Mouse (Mus musculus) midbrain, embryonic 13.5 days (tissue): ENCODE measurements around the gene Cep170. TPM values are rescaled to one million over a fixed set of nuclear protein-coding genes. Genes with fewer than 3 reads are reported as not detected.

Source experiments
- ATAC-seq: fragments of 200-750 bp; cut with Nextera tagmentation; 2 replicates; pipeline ENCODE4 v1.8.0; 2017; ENCODE audit warnings: mild to moderate bottlenecking, moderate TSS enrichment, moderate library complexity
- H3K27ac ChIP-seq: fragments of 300-500 bp; sonication (generic); 2 replicates; pipeline ENCODE4 v1.5.1; 2015; ENCODE audit warnings: inconsistent platforms, mild to moderate bottlenecking, moderate library complexity
- H3K27me3 ChIP-seq: fragments of 300-500 bp; sonication (generic); 2 replicates; pipeline ENCODE4 v1.6.1; 2015; ENCODE audit warnings: mild to moderate bottlenecking, inconsistent platforms
- H3K36me3 ChIP-seq: fragments of 300-500 bp; sonication (generic); 2 replicates; pipeline ENCODE4 v1.6.1; 2015; ENCODE audit warnings: mild to moderate bottlenecking, inconsistent platforms
- H3K4me1 ChIP-seq: fragments of 300-500 bp; sonication (generic); replicated peaks from 2 replicates; pipeline ENCODE4 v1.6.1; 2015; ENCODE audit warnings: inconsistent platforms
- H3K4me2 ChIP-seq: fragments of 300-500 bp; sonication (generic); replicated peaks from 2 replicates; pipeline ENCODE4 v1.6.1; 2015; ENCODE audit warnings: moderate library complexity, mild to moderate bottlenecking, inconsistent platforms
- H3K4me3 ChIP-seq: fragments of 300-500 bp; sonication (generic); replicated peaks from 2 replicates; pipeline ENCODE4 v1.5.1; 2015; ENCODE audit warnings: mild to moderate bottlenecking, inconsistent platforms
- H3K9ac ChIP-seq: fragments of 300-500 bp; sonication (generic); replicated peaks from 2 replicates; pipeline ENCODE4 v1.6.1; 2015; ENCODE audit warnings: mild to moderate bottlenecking, inconsistent platforms
- H3K9me3 ChIP-seq: fragments of 300-500 bp; sonication (generic); 2 replicates; pipeline ENCODE4 v1.6.1; 2016; ENCODE audit warnings: mild to moderate bottlenecking, inconsistent platforms
- WGBS: fragments of 180-500 bp; shearing (Covaris S2); methylation state at CpG from one replicate; pipeline ENCODE4 v1.1.7; 2015; 5-methylcytosine and 5-hydroxymethylcytosine counted together
- polyA plus RNA-seq: library from polyadenylated mRNA; unstranded; fragments of >200 nt; fragmentation: Nextera tagmentation; extraction: Ambion mirVana; gene quantifications from 2 replicates; pipeline ENCODE4 v1.2.1, GENCODE M21; 2015

Cep170 gene
- polyA plus RNA-seq, 1 experiment from 2014 or later, result 140 TPM

- no peaks in the 10 kb centered on the region for H3K9me3 ChIP-seq
- H3K4me3 ChIP-seq, result no peak overlapping the region
- no peak for ATAC-seq
- H3K4me2 ChIP-seq, result no peak overlapping the region
- 0 out of 2 replicates have a peak, but pooled peaks cover 3% of the 10 kb centered on the region for H3K4me1 ChIP-seq
- no peak overlapping the region for H3K9ac ChIP-seq
- WGBS, result 94% methylated on average over 2 of the region's 2 CpGs
- H3K27ac ChIP-seq, result no peak overlapping the region
- peaks cover 30% of the 10 kb centered on the region for H3K36me3 ChIP-seq
- no peaks in the 10 kb centered on the region for H3K27me3 ChIP-seq
Measured at GRCm38 (mm10) chr1:176727372-176727771, 86.5 kb downstream of the Cep170 start.

GRCm38 (mm10) chr1:176724771-176725170 is 89.1 kb downstream of the Cep170 start:
- Histone ChIP-seq H3K36me3 (peaks cover 8% of the 10 kb centered on the region; the same call in 1 of the 2 replicates), H3K9me3 (no peaks in the 10 kb centered on the region), H3K4me3 (no peak overlapping the region), H3K27me3 (no peaks in the 10 kb centered on the region), H3K4me1 (0 out of 2 replicates have a peak, but pooled peaks cover 3% of the 10 kb centered on the region), H3K9ac (no peak overlapping the region), H3K4me2 (no peak overlapping the region), H3K27ac (no peak overlapping the region)
- 95% methylated on average over 20 of the region's 20 CpGs for WGBS
- ATAC-seq, result no peak

DNA sequence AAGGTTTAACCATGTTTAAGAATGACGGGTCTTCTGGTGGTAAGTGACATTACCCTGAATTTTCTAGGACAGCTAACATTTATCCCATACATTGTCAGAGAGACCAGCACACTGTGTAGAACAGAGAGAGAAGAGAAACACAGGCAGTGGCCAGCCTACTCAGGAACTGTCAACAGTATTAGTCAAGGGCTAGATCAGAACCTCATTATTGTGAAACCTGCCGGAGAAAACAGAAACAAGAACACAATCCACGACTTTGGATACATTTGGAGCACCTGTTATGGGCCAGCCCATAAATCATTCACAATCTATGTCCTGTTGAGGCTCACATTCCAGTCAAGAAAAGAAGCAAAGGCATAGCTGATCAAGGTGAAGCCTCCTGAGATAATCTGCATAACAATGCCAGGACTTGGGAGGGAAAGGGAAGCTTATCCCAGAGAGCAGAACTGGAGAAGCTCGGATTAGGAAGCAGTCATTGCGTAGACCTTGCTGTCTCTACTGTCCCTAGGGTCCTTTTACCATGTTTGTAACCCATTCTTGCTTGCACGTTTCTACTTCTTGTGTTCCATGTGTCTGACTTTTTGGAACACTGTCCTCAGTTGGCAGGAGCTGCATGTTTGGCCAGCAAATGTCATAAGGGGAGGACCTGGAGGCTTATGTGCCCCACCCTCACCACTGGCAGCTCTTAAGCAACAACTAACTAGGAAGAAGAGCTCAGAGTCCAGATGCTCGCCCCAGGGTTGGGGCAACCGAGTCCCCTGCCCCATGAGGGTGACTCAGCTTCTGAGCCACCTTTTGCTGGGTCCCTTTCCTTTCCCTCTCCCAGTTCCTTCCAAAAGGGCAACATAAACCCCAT is 89.8 kb downstream of the Cep170 start:
- no peaks in the 10 kb centered on the region for H3K27me3 ChIP-seq
- no peak overlapping the region for H3K4me3 ChIP-seq
- ATAC-seq, result no peak
- H3K4me2 ChIP-seq, result no peak overlapping the region
- H3K36me3 ChIP-seq, result peaks cover 7% of the 10 kb centered on the region; the same call in 1 of the 2 replicates
- 75% methylated on average over 8 of the region's 8 CpGs for WGBS
- H3K9me3 ChIP-seq, result no peaks in the 10 kb centered on the region
- H3K4me1 ChIP-seq, result 0 out of 2 replicates have a peak, but pooled peaks cover 3% of the 10 kb centered on the region
- no peak overlapping the region for H3K27ac ChIP-seq
- no peak overlapping the region for H3K9ac ChIP-seq

DNA sequence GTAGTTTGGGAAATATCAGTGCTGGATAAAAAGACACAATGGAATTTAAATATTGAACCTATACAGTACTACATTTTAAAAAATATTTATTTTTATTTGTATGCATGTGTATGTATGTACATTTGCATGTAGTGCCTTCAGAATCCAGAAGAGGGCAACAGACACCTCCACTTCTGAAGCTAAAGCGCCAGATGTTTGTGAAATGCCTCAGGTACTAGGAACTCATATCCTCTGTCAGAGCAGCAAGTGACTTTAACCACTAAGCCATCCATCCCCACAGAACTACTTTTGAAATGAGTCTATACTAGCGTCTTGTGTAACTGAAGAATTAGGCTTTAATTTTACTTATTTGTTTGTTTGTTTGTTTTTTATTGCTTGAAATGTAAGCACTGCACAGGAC is 101.4 kb downstream of the Cep170 start:
- Histone ChIP-seq H3K4me2 (no peak overlapping the region), H3K27me3 (no peaks in the 10 kb centered on the region), H3K36me3 (no peaks in the 10 kb centered on the region), H3K4me1 (no peaks in the 10 kb centered on the region), H3K9me3 (no peaks in the 10 kb centered on the region), H3K4me3 (no peak overlapping the region), H3K9ac (no peak overlapping the region), H3K27ac (no peak overlapping the region)
- no peak for ATAC-seq
- 51% methylated on average over 2 of the region's 2 CpGs for WGBS

DNA sequence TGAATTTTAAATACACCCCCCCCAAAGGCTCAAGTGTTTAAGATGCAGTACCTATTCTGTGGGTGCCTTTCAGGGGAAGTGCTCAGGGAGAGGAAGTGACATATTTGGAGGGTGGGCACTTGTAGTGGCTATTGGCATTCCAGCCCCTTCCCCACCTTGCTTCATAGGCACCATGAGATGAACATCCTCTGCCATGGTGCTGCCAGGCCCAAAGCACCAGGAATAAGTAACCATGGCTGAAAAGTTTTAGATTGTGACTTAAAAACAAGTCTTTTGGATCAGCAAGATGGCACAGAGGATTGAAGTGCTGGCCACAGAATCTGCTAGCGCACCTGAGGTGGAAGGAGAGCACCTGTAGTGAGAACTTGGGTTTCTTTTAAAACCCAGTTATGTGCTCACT is 113.6 kb downstream of the Cep170 start:
- Histone ChIP-seq H3K27ac (no peak overlapping the region), H3K9ac (no peak overlapping the region), H3K4me3 (no peak overlapping the region), H3K4me2 (no peak overlapping the region), H3K36me3 (no peaks in the 10 kb centered on the region), H3K4me1 (no peaks in the 10 kb centered on the region), H3K9me3 (no peaks in the 10 kb centered on the region), H3K27me3 (no peaks in the 10 kb centered on the region; the same call in 1 of the 2 replicates)
- WGBS, result 93% methylated on average over 1 of the region's 1 CpGs
- ATAC-seq, result no peak

- Histone ChIP-seq H3K36me3 (no peaks in the 10 kb centered on the region), H3K27ac (no peak overlapping the region), H3K4me1 (no peaks in the 10 kb centered on the region), H3K27me3 (no peaks in the 10 kb centered on the region; the same call in 1 of the 2 replicates), H3K9me3 (no peaks in the 10 kb centered on the region), H3K4me2 (no peak overlapping the region), H3K4me3 (no peak overlapping the region), H3K9ac (no peak overlapping the region)
- no peak for ATAC-seq
Measured at GRCm38 (mm10) chr1:176699793-176700192, 114.1 kb downstream of the Cep170 start.

- Histone ChIP-seq H3K27ac (no peak overlapping the region), H3K4me3 (no peak overlapping the region), H3K9me3 (no peaks in the 10 kb centered on the region), H3K36me3 (no peaks in the 10 kb centered on the region), H3K4me2 (no peak overlapping the region), H3K27me3 (no peaks in the 10 kb centered on the region; the same call in 1 of the 2 replicates), H3K4me1 (no peaks in the 10 kb centered on the region), H3K9ac (no peak overlapping the region)
- no peak for ATAC-seq
- 79% methylated on average over 3 of the region's 3 CpGs for WGBS
Measured at GRCm38 (mm10) chr1:176698647-176699046, 115.2 kb downstream of the Cep170 start.

DNA sequence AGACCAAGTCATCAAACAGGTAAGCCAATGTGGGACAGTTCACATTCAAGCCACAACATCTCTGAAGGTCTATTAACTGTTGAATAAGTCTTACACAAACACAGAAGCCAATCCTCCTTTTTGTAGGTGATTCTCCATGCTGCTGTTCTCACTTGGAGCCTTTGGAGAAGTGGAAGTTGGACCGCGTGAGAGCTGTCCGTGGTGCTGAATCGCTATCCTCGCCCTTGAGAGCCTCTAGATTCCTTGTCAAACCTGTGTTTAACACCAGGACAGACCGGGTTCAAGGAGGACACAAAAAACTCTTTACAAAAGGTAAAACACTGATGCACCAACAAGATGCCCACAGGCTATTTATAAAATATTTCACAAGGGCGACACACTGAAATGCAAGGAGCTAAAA is 116.8 kb downstream of the Cep170 start:
- WGBS, result 27% methylated on average over 7 of the region's 7 CpGs
- no peak for ATAC-seq
- H3K36me3 ChIP-seq, result no peaks in the 10 kb centered on the region

DNA sequence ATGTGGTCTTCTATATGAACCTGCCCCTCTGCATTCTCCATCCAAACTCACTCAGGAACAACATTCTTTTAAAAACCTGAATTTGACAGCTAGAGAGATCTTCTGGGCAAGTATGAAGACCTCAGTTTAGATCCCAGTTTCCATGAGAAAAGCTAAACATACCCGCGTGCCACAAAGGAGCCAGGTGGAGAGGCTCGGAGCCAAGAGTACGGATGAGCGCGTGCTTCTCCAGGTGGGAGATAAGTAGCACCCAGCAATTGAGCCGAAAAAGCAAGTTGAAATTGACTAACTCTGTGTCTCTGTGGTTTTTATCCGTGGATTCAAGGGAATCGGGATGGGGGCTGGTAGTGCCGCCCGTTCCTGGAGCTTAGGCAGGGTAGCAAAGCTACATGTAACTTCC is 122.8 kb downstream of the Cep170 start:
- Histone ChIP-seq H3K9me3 (no peaks in the 10 kb centered on the region), H3K27ac (no peak overlapping the region), H3K4me2 (no peak overlapping the region), H3K36me3 (no peaks in the 10 kb centered on the region), H3K27me3 (no peaks in the 10 kb centered on the region), H3K4me3 (no peak overlapping the region), H3K4me1 (no peaks in the 10 kb centered on the region), H3K9ac (no peak overlapping the region)
- ATAC-seq, result no peak
- WGBS, result 97% methylated on average over 11 of the region's 11 CpGs

More for the DNA sequence above, 116.8 kb downstream of the Cep170 start:
- Histone ChIP-seq H3K9me3 (no peaks in the 10 kb centered on the region), H3K4me3 (no peak overlapping the region), H3K4me1 (no peaks in the 10 kb centered on the region), H3K9ac (no peak overlapping the region), H3K27ac (no peak overlapping the region), H3K27me3 (no peaks in the 10 kb centered on the region; the same call in 1 of the 2 replicates), H3K4me2 (no peak overlapping the region)

DNA sequence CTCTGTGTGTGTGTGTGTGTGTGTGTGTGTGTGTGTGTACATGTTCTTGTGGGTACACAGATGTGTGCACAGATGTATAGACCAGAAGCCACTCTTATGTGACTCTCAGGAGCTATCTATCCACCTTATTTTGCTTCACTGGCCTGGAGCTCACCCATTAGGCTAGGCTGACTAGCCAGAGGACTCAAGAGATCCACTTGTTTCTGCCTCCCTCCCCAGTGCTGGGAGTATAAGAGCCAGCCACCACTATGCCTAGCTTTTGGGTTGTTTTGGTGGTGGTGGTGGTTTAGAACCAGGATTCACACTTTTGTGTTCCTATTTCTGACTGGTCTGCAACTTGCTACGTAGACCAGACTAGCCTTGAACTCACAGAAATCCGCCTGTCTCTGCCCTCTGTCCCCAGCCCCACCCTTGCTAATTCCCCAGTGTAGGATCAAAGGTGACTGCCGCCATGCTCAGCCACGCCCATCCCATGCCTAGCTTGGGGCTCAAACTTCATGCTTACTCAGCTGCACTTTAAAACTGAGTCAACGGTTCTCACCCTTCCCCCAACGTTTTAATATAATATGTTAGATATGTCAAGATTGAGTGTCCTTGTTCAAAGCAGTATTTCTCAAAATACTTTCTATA is 125.5 kb downstream of the Cep170 start:
- Histone ChIP-seq H3K36me3 (no peaks in the 10 kb centered on the region), H3K27ac (no peak overlapping the region), H3K27me3 (no peaks in the 10 kb centered on the region), H3K4me3 (no peak overlapping the region), H3K4me1 (no peaks in the 10 kb centered on the region), H3K9me3 (no peaks in the 10 kb centered on the region), H3K9ac (no peak overlapping the region), H3K4me2 (no peak overlapping the region)
- ATAC-seq, result no peak
- WGBS, result 88% methylated on average over 6 of the region's 6 CpGs
